Mouse (Mus musculus): ENCODE measurements at regions not wholly inside any gene's neighbourhood (a gene's known extent, or its start where the extent isn't known, plus 50 kb on each side); places are given as distances from the start of the nearest gene placed in this dataset.

DNA sequence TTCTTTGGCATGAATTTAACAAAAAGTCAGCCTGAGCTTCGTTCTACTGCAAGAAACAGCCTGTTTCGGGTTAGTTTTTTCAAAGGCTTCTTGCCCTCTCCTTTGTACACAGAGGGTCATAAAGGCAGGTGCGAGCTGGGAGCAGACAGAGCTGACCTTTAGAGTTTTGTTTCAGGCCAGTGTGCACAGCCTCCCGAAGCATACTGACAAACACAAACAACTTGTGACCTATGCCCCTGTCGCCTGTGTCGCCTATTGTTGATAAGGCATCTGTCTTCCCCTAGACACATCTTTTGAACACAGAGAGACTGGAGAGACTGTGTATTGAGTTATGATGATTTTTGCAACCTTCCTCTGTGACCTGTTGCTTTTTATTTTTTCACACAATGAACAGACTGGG, 216.2 kb downstream of the Foxa2 start:
- WGBS, result 53% methylated on average over 6 of the region's 6 CpGs

DNA sequence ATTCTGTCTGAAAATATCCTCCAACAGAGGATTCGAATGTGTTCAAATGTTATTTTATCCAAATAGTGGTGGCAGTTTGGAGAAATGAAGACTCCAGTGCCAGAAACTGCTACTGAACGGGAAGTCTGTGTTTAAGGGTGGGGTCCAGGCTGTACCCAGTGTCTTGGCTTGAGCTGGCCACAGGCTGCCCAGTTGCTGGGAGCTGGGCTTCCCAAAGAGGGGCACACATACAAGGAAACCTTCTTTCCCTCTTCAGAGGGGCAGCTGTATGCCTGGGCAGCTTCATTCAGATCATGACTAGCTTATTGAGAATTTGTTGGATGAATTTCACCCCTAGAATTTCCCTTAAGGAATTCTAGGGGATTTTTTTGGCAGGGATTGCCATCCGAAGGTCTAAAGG, 229.8 kb downstream of the Foxa2 start:
- no peak for ATAC-seq (ENCODE audit: insufficient read depth, low read depth)
- TF ChIP-seq CTCF (IDR thresholded peaks at IDR 0.05; ENCODE audit: low read depth), result no peak
- no peak for TF ChIP-seq EP300 (IDR thresholded peaks at IDR 0.05; ENCODE audit: low read depth)
- WGBS, result 70% methylated on average over 3 of the region's 3 CpGs

More for the DNA sequence above, 216.2 kb downstream of the Foxa2 start:
- ATAC-seq (ENCODE audit: insufficient read depth, low read depth), result no peak
- Histone ChIP-seq H3K9ac (replicated peaks; ENCODE audit: low read depth, low read length) (no peak overlapping the region), H3K9me3 (replicated peaks; ENCODE audit: control insufficient read depth, low read length) (no peaks in the 10 kb centered on the region), H3K4me1 (ENCODE audit: control insufficient read depth, insufficient read depth) (no peaks in the 10 kb centered on the region), H3K4me3 (ENCODE audit: low read depth, low read length) (no peak overlapping the region), H3K36me3 (replicated peaks; ENCODE audit: control insufficient read depth, insufficient read depth, low read length) (no peaks in the 10 kb centered on the region), H3K27ac (ENCODE audit: low read depth) (no peak overlapping the region), H3K27me3 (ENCODE audit: control insufficient read depth, insufficient read depth, low read length) (no peaks in the 10 kb centered on the region), H3K4me2 (ENCODE audit: low read depth, low read length) (no peak overlapping the region)
- DNase-seq (ENCODE audit: low spot score), result no peak
- TF ChIP-seq CTCF (IDR thresholded peaks at IDR 0.05; ENCODE audit: low read depth) (no peak), EP300 (IDR thresholded peaks at IDR 0.05; ENCODE audit: low read depth) (no peak)

GRCm38 (mm10) chr2:147814231-147814630, 232.5 kb downstream of the Foxa2 start:
- no peak for DNase-seq (ENCODE audit: low spot score)
- TF ChIP-seq CTCF (IDR thresholded peaks at IDR 0.05; ENCODE audit: low read depth) (no peak), EP300 (IDR thresholded peaks at IDR 0.05; ENCODE audit: low read depth) (no peak)
- H3K36me3 ChIP-seq (replicated peaks; ENCODE audit: control insufficient read depth, insufficient read depth, low read length), result no peaks in the 10 kb centered on the region
- H3K4me2 ChIP-seq (ENCODE audit: low read depth, low read length), result no peak overlapping the region
- no peaks in the 10 kb centered on the region for H3K4me1 ChIP-seq (ENCODE audit: control insufficient read depth, insufficient read depth)
- no peaks in the 10 kb centered on the region for H3K27me3 ChIP-seq (ENCODE audit: control insufficient read depth, insufficient read depth, low read length)
- 62% methylated on average over 3 of the region's 3 CpGs for WGBS
- H3K27ac ChIP-seq (ENCODE audit: low read depth), result no peak overlapping the region
- H3K9ac ChIP-seq (replicated peaks; ENCODE audit: low read depth, low read length), result no peak overlapping the region
- no peak for ATAC-seq (ENCODE audit: insufficient read depth, low read depth)
- H3K4me3 ChIP-seq (ENCODE audit: low read depth, low read length), result no peak overlapping the region
- no peaks in the 10 kb centered on the region for H3K9me3 ChIP-seq (replicated peaks; ENCODE audit: control insufficient read depth, low read length)

More for the DNA sequence above, 229.8 kb downstream of the Foxa2 start:
- no peak for DNase-seq (ENCODE audit: low spot score)
- no peaks in the 10 kb centered on the region for H3K4me1 ChIP-seq (ENCODE audit: control insufficient read depth, insufficient read depth)
- H3K4me2 ChIP-seq (ENCODE audit: low read depth, low read length), result no peak overlapping the region
- no peak overlapping the region for H3K9ac ChIP-seq (replicated peaks; ENCODE audit: low read depth, low read length)
- H3K36me3 ChIP-seq (replicated peaks; ENCODE audit: control insufficient read depth, insufficient read depth, low read length), result no peaks in the 10 kb centered on the region
- no peak overlapping the region for H3K4me3 ChIP-seq (ENCODE audit: low read depth, low read length)
- H3K9me3 ChIP-seq (replicated peaks; ENCODE audit: control insufficient read depth, low read length), result no peaks in the 10 kb centered on the region
- H3K27ac ChIP-seq (ENCODE audit: low read depth), result no peak overlapping the region
- no peaks in the 10 kb centered on the region for H3K27me3 ChIP-seq (ENCODE audit: control insufficient read depth, insufficient read depth, low read length)

GRCm38 (mm10) chr2:147813516-147813915, 233.3 kb downstream of the Foxa2 start:
- H3K4me3 ChIP-seq (ENCODE audit: low read depth, low read length), result no peak overlapping the region
- no peak overlapping the region for H3K9ac ChIP-seq (replicated peaks; ENCODE audit: low read depth, low read length)
- ATAC-seq (ENCODE audit: insufficient read depth, low read depth) (no peak), DNase-seq (ENCODE audit: low spot score) (no peak)
- no peaks in the 10 kb centered on the region for H3K4me1 ChIP-seq (ENCODE audit: control insufficient read depth, insufficient read depth)
- TF ChIP-seq CTCF (IDR thresholded peaks at IDR 0.05; ENCODE audit: low read depth) (no peak), EP300 (IDR thresholded peaks at IDR 0.05; ENCODE audit: low read depth) (no peak)
- H3K4me2 ChIP-seq (ENCODE audit: low read depth, low read length), result no peak overlapping the region
- no peak overlapping the region for H3K27ac ChIP-seq (ENCODE audit: low read depth)
- H3K36me3 ChIP-seq (replicated peaks; ENCODE audit: control insufficient read depth, insufficient read depth, low read length), result no peaks in the 10 kb centered on the region
- 62% methylated on average over 2 of the region's 2 CpGs for WGBS
- no peaks in the 10 kb centered on the region for H3K27me3 ChIP-seq (ENCODE audit: control insufficient read depth, insufficient read depth, low read length)
- H3K9me3 ChIP-seq (replicated peaks; ENCODE audit: control insufficient read depth, low read length), result no peaks in the 10 kb centered on the region

DNA sequence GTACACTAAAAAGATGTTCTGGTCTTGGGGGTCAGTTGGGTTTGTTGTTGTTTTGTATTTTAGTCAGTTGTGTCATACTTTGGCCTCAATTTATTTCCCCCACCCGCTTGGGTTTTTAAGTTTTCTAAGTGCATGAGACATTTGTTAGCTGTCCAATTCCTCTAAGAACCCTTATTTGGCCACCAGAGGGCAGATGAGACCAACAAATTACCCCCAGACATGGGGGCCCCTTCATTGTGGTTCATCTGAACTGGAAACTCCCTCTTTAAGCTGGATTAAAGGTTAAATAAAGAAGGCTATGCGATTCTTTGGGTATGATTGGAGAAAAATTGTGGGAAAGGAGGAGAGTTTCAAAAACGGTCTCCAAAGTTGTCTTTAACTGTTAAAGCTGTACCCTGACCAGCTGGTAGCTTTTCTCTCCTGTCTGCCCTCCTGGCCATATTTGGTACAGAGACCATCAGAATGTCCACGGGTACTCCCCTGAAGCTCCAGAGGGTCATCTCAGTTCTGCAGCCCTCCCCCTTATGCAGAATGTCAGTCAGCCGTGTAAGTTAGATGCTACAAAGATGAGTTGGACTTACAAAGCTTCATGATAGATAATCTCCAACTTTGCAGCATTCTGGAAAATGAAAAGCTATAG, 238.6 kb downstream of the Foxa2 start:
- no peak overlapping the region for H3K9ac ChIP-seq (replicated peaks; ENCODE audit: low read depth, low read length)
- H3K4me1 ChIP-seq (ENCODE audit: control insufficient read depth, insufficient read depth), result no peaks in the 10 kb centered on the region
- TF ChIP-seq EP300 (IDR thresholded peaks at IDR 0.05; ENCODE audit: low read depth), result no peak
- peak; percentile 61 for TF ChIP-seq CTCF (IDR thresholded peaks at IDR 0.05; ENCODE audit: low read depth)
- no peaks in the 10 kb centered on the region for H3K36me3 ChIP-seq (replicated peaks; ENCODE audit: control insufficient read depth, insufficient read depth, low read length)
- ATAC-seq (ENCODE audit: insufficient read depth, low read depth) (no peak), DNase-seq (ENCODE audit: low spot score) (peak; percentile 18)
- H3K4me2 ChIP-seq (ENCODE audit: low read depth, low read length), result no peak overlapping the region
- H3K4me3 ChIP-seq (ENCODE audit: low read depth, low read length), result no peak overlapping the region
- no peaks in the 10 kb centered on the region for H3K27me3 ChIP-seq (ENCODE audit: control insufficient read depth, insufficient read depth, low read length)
- 31% methylated on average over 5 of the region's 5 CpGs for WGBS
- H3K9me3 ChIP-seq (replicated peaks; ENCODE audit: control insufficient read depth, low read length), result no peaks in the 10 kb centered on the region
- no peak overlapping the region for H3K27ac ChIP-seq (ENCODE audit: low read depth)

GRCm38 (mm10) chr2:147803102-147803501, 243.7 kb downstream of the Foxa2 start:
- TF ChIP-seq EP300 (IDR thresholded peaks at IDR 0.05; ENCODE audit: low read depth) (no peak), CTCF (IDR thresholded peaks at IDR 0.05; ENCODE audit: low read depth) (peak; percentile 40)
- Histone ChIP-seq H3K27me3 (ENCODE audit: control insufficient read depth, insufficient read depth, low read length) (0 out of 2 replicates have a peak, but pooled peaks cover 3% of the 10 kb centered on the region), H3K9ac (replicated peaks; ENCODE audit: low read depth, low read length) (no peak overlapping the region), H3K4me1 (ENCODE audit: control insufficient read depth, insufficient read depth) (no peaks in the 10 kb centered on the region), H3K4me3 (ENCODE audit: low read depth, low read length) (no peak overlapping the region), H3K36me3 (replicated peaks; ENCODE audit: control insufficient read depth, insufficient read depth, low read length) (no peaks in the 10 kb centered on the region), H3K4me2 (ENCODE audit: low read depth, low read length) (no peak overlapping the region), H3K9me3 (replicated peaks; ENCODE audit: control insufficient read depth, low read length) (no peaks in the 10 kb centered on the region), H3K27ac (ENCODE audit: low read depth) (no peak overlapping the region)
- peak; percentile 26 for DNase-seq (ENCODE audit: low spot score)
- ATAC-seq (ENCODE audit: insufficient read depth, low read depth), result no peak
- 28% methylated on average over 4 of the region's 4 CpGs for WGBS

Measured in heart, postnatal 0 days (tissue).